Mouse (Mus musculus): ENCODE measurements around the gene Lrrc32.

GRCm38 (mm10) chr7:98523813-98524361 is 34.8 kb downstream of the Lrrc32 start:
- TF ChIP-seq CTCF (IDR thresholded peaks at IDR 0.05; ENCODE audit: low read depth, low read length) (no peak), EP300 (IDR thresholded peaks at IDR 0.05; ENCODE audit: insufficient read depth, low read depth, low read length) (no peak), POLR2A (IDR thresholded peaks at IDR 0.05; ENCODE audit: insufficient read depth, low read length) (no peak)
